Mouse (Mus musculus): ENCODE results near the gene Elane. TPM values are rescaled to one million over a fixed set of nuclear protein-coding genes. Genes with fewer than 3 reads are reported as not detected.

Gene Elane
- polyA plus RNA-seq, 1 experiment from 2014 or later: 0.18 TPM

Small RNA genes lying within 50 kb of the gene (microRNA-seq; reads per million reads assigned to microRNA genes)
- not detected for gene Mir6910

Other genes with a start within 250 kb of the Elane start
- gene Shc2, start 248.3 kb upstream of the Elane start, polyA plus RNA-seq (2014; fragmentation: Nextera tagmentation; extraction: Ambion mirVana): 11.4 and 13.0 TPM in 2 replicates
- not detected in 2 replicates for gene Odf3l2, start 240.5 kb upstream of the Elane start, polyA plus RNA-seq (2014; fragmentation: Nextera tagmentation; extraction: Ambion mirVana)
- 1.2 and 1.4 TPM in 2 replicates for gene Madcam1, start 221.7 kb upstream of the Elane start, polyA plus RNA-seq (2014; fragmentation: Nextera tagmentation; extraction: Ambion mirVana)
- gene Tpgs1, start 216.9 kb upstream of the Elane start, polyA plus RNA-seq (2014; fragmentation: Nextera tagmentation; extraction: Ambion mirVana): 65.5 and 69.6 TPM in 2 replicates
- gene Cdc34, start 204.1 kb upstream of the Elane start, polyA plus RNA-seq (2014; fragmentation: Nextera tagmentation; extraction: Ambion mirVana): 149 and 178 TPM in 2 replicates
- 0.27 and 0.58 TPM in 2 replicates for gene Gzmm, start 197.2 kb upstream of the Elane start, polyA plus RNA-seq (2014; fragmentation: Nextera tagmentation; extraction: Ambion mirVana)
- gene Bsg, start 181.8 kb upstream of the Elane start, polyA plus RNA-seq (2014; fragmentation: Nextera tagmentation; extraction: Ambion mirVana): 576 and 580 TPM in 2 replicates
- gene Hcn2, start 169.6 kb upstream of the Elane start, polyA plus RNA-seq (2014; fragmentation: Nextera tagmentation; extraction: Ambion mirVana): 0.22 TPM in 2 replicates
- gene Polrmt, start 139.7 kb upstream of the Elane start, polyA plus RNA-seq (2014; fragmentation: Nextera tagmentation; extraction: Ambion mirVana): 28.5 and 31.2 TPM in 2 replicates
- gene Fgf22, start 131.2 kb upstream of the Elane start, polyA plus RNA-seq (2014; fragmentation: Nextera tagmentation; extraction: Ambion mirVana): 0.08 and 0.32 TPM in 2 replicates
- gene Rnf126, start 119.3 kb upstream of the Elane start, polyA plus RNA-seq (2014; fragmentation: Nextera tagmentation; extraction: Ambion mirVana): 69.9 and 81.9 TPM in 2 replicates
- gene Fstl3, start 109.0 kb upstream of the Elane start, polyA plus RNA-seq (2014; fragmentation: Nextera tagmentation; extraction: Ambion mirVana): 0.60 and 1.2 TPM in 2 replicates
- 0.10 and 0.40 TPM in 2 replicates for gene Prss57, start 95.3 kb upstream of the Elane start, polyA plus RNA-seq (2014; fragmentation: Nextera tagmentation; extraction: Ambion mirVana)
- gene Palm, start 92.7 kb upstream of the Elane start, polyA plus RNA-seq (2014; fragmentation: Nextera tagmentation; extraction: Ambion mirVana): 109 and 129 TPM in 2 replicates
- 0.41 TPM in 1 of 2 replicates, not detected in the other for gene Misp, start 65.3 kb upstream of the Elane start, polyA plus RNA-seq (2014; fragmentation: Nextera tagmentation; extraction: Ambion mirVana)
- gene Ptbp1, start 31.8 kb upstream of the Elane start, polyA plus RNA-seq (2014; fragmentation: Nextera tagmentation; extraction: Ambion mirVana): 147 and 176 TPM in 2 replicates
- 11.9 and 12.1 TPM in 2 replicates for gene Prtn3, start 11.8 kb upstream of the Elane start, polyA plus RNA-seq (2014; fragmentation: Nextera tagmentation; extraction: Ambion mirVana)
- gene Plppr3, start 11.6 kb upstream of the Elane start, polyA plus RNA-seq (2014; fragmentation: Nextera tagmentation; extraction: Ambion mirVana): 112 and 117 TPM in 2 replicates
- gene Cfd, start 4.6 kb downstream of the Elane start, polyA plus RNA-seq (2014; fragmentation: Nextera tagmentation; extraction: Ambion mirVana): not detected in 2 replicates
- gene Med16, start 22.7 kb downstream of the Elane start, polyA plus RNA-seq (2014; fragmentation: Nextera tagmentation; extraction: Ambion mirVana): 39.7 and 45.7 TPM in 2 replicates
- gene Gm26602, start 24.6 kb downstream of the Elane start, polyA plus RNA-seq (2014; fragmentation: Nextera tagmentation; extraction: Ambion mirVana): 20.6 and 25.6 TPM in 2 replicates
- gene Kiss1r, start 30.7 kb downstream of the Elane start, polyA plus RNA-seq (2014; fragmentation: Nextera tagmentation; extraction: Ambion mirVana): 0.34 and 0.61 TPM in 2 replicates
- 127 and 135 TPM in 2 replicates for gene R3hdm4, start 35.0 kb downstream of the Elane start, polyA plus RNA-seq (2014; fragmentation: Nextera tagmentation; extraction: Ambion mirVana)
- gene Arid3a, start 40.8 kb downstream of the Elane start, polyA plus RNA-seq (2014; fragmentation: Nextera tagmentation; extraction: Ambion mirVana): 4.2 and 6.2 TPM in 2 replicates
- 92.7 and 98.4 TPM in 2 replicates for gene Wdr18, start 73.9 kb downstream of the Elane start, polyA plus RNA-seq (2014; fragmentation: Nextera tagmentation; extraction: Ambion mirVana)
- gene Grin3b, start 84.5 kb downstream of the Elane start, polyA plus RNA-seq (2014; fragmentation: Nextera tagmentation; extraction: Ambion mirVana): 0.22 and 0.38 TPM in 2 replicates
- 11.9 and 13.5 TPM in 2 replicates for gene Tmem259, start 98.1 kb downstream of the Elane start, polyA plus RNA-seq (2014; fragmentation: Nextera tagmentation; extraction: Ambion mirVana)
- gene Cnn2, start 102.3 kb downstream of the Elane start, polyA plus RNA-seq (2014; fragmentation: Nextera tagmentation; extraction: Ambion mirVana): 158 and 160 TPM in 2 replicates
- 2.8 and 2.9 TPM in 2 replicates for gene Abca7, start 110.2 kb downstream of the Elane start, polyA plus RNA-seq (2014; fragmentation: Nextera tagmentation; extraction: Ambion mirVana)
- gene Arhgap45, start 130.4 kb downstream of the Elane start, polyA plus RNA-seq (2014; fragmentation: Nextera tagmentation; extraction: Ambion mirVana): 3.6 and 3.8 TPM in 2 replicates
- gene Polr2e, start 153.5 kb downstream of the Elane start, polyA plus RNA-seq (2014; fragmentation: Nextera tagmentation; extraction: Ambion mirVana): 200 and 225 TPM in 2 replicates
- 581 and 594 TPM in 2 replicates for gene Gpx4, start 160.9 kb downstream of the Elane start, polyA plus RNA-seq (2014; fragmentation: Nextera tagmentation; extraction: Ambion mirVana)
- 7.0 and 7.3 TPM in 2 replicates for gene Sbno2, start 219.3 kb downstream of the Elane start, polyA plus RNA-seq (2014; fragmentation: Nextera tagmentation; extraction: Ambion mirVana)
- gene Stk11, start 229.6 kb downstream of the Elane start, polyA plus RNA-seq (2014; fragmentation: Nextera tagmentation; extraction: Ambion mirVana): 18.5 and 23.1 TPM in 2 replicates